Mouse (Mus musculus): ENCODE measurements around the gene Rgs18. TPM values are rescaled to one million over a fixed set of nuclear protein-coding genes. Genes with fewer than 3 reads are reported as not detected.

Rgs18 gene
- polyA plus RNA-seq (2015; fragmentation: Nextera tagmentation; extraction: Ambion mirVana) = 0.29 and 0.35 TPM in 2 replicates

GRCm38 (mm10) chr1:144775331-144775730 is at the start of gene Rgs18:
Gene Rgs18, minus strand, starts transcription at chr1:144775435.
- Histone ChIP-seq H3K27me3 (replicated peaks; ENCODE audit: control insufficient read depth, insufficient read depth, low read length) (no peaks in the 10 kb centered on the region), H3K27ac (ENCODE audit: low read depth, low read length) (no peak within 1 kb of the TSS), H3K9me3 (ENCODE audit: control insufficient read depth, low read length) (no peaks in the 10 kb centered on the region), H3K36me3 (ENCODE audit: control insufficient read depth, insufficient read depth, low read length) (no peaks in the 10 kb centered on the region), H3K9ac (ENCODE audit: low read depth, low read length) (no peak within 1 kb of the TSS), H3K4me2 (ENCODE audit: low read length) (no peak within 1 kb of the TSS), H3K4me1 (ENCODE audit: control insufficient read depth, insufficient read depth, low read depth, low read length) (no peaks in the 10 kb centered on the region), H3K4me3 (ENCODE audit: low read length) (no peak within 1 kb of the TSS)
- no peak for ATAC-seq
- 86% methylated on average over 5 of the region's 5 CpGs for WGBS

DNA sequence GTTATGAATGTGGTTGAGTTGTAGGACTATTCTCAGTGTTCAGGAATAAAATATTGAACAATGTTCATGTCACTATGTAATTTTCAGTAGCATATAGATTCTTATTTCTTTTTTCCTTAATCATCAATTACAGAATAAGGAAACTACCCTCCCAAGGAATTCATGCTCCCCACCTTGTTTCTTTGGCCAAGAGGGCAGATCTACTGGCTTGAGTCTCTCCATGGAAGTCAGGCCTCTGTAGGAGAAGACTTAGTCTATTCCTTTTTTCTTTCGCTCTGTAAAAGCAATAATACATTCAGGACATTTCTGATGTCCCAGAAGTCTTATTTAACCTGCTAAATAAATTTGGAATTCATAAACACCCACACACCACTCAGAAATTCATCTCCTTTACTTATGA is 841 bp downstream of the Rgs18 start:
- 81% methylated on average over 1 of the region's 1 CpGs for WGBS
- H3K27ac ChIP-seq (ENCODE audit: low read depth, low read length) = no peak overlapping the region

DNA sequence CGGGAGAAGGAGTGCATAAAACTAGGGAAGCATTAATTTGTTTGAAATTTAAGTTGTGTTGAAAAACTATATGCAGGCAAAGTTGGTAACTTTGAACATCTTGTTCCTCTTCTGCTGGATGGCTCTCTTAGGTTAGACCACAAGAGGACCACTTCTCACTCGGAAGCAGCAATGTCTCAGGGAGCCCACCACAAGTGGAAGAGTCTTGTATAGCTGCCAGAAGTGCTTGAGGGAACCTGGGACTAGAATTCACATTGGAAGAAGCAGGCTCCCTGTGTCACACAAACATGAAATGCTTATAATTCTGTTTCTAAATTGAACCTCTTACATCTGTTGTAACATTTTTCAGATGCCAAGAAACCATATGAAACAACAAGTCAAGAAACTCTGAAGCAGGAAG is 9.0 kb downstream of the Rgs18 start:
- H3K27me3 ChIP-seq (replicated peaks; ENCODE audit: control insufficient read depth, insufficient read depth, low read length) = no peaks in the 10 kb centered on the region
- no peaks in the 10 kb centered on the region for H3K36me3 ChIP-seq (ENCODE audit: control insufficient read depth, insufficient read depth, low read length)
- no peak for ATAC-seq
- no peak overlapping the region for H3K27ac ChIP-seq (ENCODE audit: low read depth, low read length)
- H3K4me1 ChIP-seq (ENCODE audit: control insufficient read depth, insufficient read depth, low read depth, low read length) = no peaks in the 10 kb centered on the region
- 63% methylated on average over 2 of the region's 2 CpGs for WGBS
- H3K9ac ChIP-seq (ENCODE audit: low read depth, low read length) = no peak overlapping the region
- no peak overlapping the region for H3K4me3 ChIP-seq (ENCODE audit: low read length)
- no peak overlapping the region for H3K4me2 ChIP-seq (ENCODE audit: low read length)
- H3K9me3 ChIP-seq (ENCODE audit: control insufficient read depth, low read length) = no peaks in the 10 kb centered on the region

More for the DNA sequence above, 841 bp downstream of the Rgs18 start:
- Histone ChIP-seq H3K9ac (ENCODE audit: low read depth, low read length) (no peak overlapping the region), H3K27me3 (replicated peaks; ENCODE audit: control insufficient read depth, insufficient read depth, low read length) (no peaks in the 10 kb centered on the region), H3K4me3 (ENCODE audit: low read length) (no peak overlapping the region), H3K9me3 (ENCODE audit: control insufficient read depth, low read length) (no peaks in the 10 kb centered on the region), H3K36me3 (ENCODE audit: control insufficient read depth, insufficient read depth, low read length) (no peaks in the 10 kb centered on the region), H3K4me1 (ENCODE audit: control insufficient read depth, insufficient read depth, low read depth, low read length) (no peaks in the 10 kb centered on the region), H3K4me2 (ENCODE audit: low read length) (no peak overlapping the region)
- no peak for ATAC-seq

- no peak overlapping the region for H3K4me2 ChIP-seq (ENCODE audit: low read length)
- no peaks in the 10 kb centered on the region for H3K4me1 ChIP-seq (ENCODE audit: control insufficient read depth, insufficient read depth, low read depth, low read length)
- H3K27me3 ChIP-seq (replicated peaks; ENCODE audit: control insufficient read depth, insufficient read depth, low read length) = no peaks in the 10 kb centered on the region
- no peak for ATAC-seq
- H3K9me3 ChIP-seq (ENCODE audit: control insufficient read depth, low read length) = no peaks in the 10 kb centered on the region
- no peak overlapping the region for H3K4me3 ChIP-seq (ENCODE audit: low read length)
- no peak overlapping the region for H3K27ac ChIP-seq (ENCODE audit: low read depth, low read length)
- no peak overlapping the region for H3K9ac ChIP-seq (ENCODE audit: low read depth, low read length)
- H3K36me3 ChIP-seq (ENCODE audit: control insufficient read depth, insufficient read depth, low read length) = no peaks in the 10 kb centered on the region
- WGBS = 80% methylated on average over 3 of the region's 3 CpGs
Observed at GRCm38 (mm10) chr1:144760792-144761191, 14.4 kb downstream of the Rgs18 start.

- no peak overlapping the region for H3K9ac ChIP-seq (ENCODE audit: low read depth, low read length)
- no peaks in the 10 kb centered on the region for H3K36me3 ChIP-seq (ENCODE audit: control insufficient read depth, insufficient read depth, low read length)
- no peaks in the 10 kb centered on the region for H3K4me1 ChIP-seq (ENCODE audit: control insufficient read depth, insufficient read depth, low read depth, low read length)
- H3K9me3 ChIP-seq (ENCODE audit: control insufficient read depth, low read length) = no peaks in the 10 kb centered on the region
- ATAC-seq = no peak
- H3K27me3 ChIP-seq (replicated peaks; ENCODE audit: control insufficient read depth, insufficient read depth, low read length) = no peaks in the 10 kb centered on the region
- no peak overlapping the region for H3K4me2 ChIP-seq (ENCODE audit: low read length)
- H3K27ac ChIP-seq (ENCODE audit: low read depth, low read length) = no peak overlapping the region
- 71% methylated on average over 3 of the region's 3 CpGs for WGBS
- H3K4me3 ChIP-seq (ENCODE audit: low read length) = no peak overlapping the region
Observed at GRCm38 (mm10) chr1:144750763-144751162, 24.5 kb downstream of the Rgs18 start.

- Histone ChIP-seq H3K27me3 (replicated peaks; ENCODE audit: control insufficient read depth, insufficient read depth, low read length) (no peaks in the 10 kb centered on the region), H3K4me1 (ENCODE audit: control insufficient read depth, insufficient read depth, low read depth, low read length) (no peaks in the 10 kb centered on the region), H3K9me3 (ENCODE audit: control insufficient read depth, low read length) (no peaks in the 10 kb centered on the region), H3K36me3 (ENCODE audit: control insufficient read depth, insufficient read depth, low read length) (no peaks in the 10 kb centered on the region), H3K27ac (ENCODE audit: low read depth, low read length) (no peak overlapping the region), H3K4me3 (ENCODE audit: low read length) (no peak overlapping the region), H3K4me2 (ENCODE audit: low read length) (no peak overlapping the region), H3K9ac (ENCODE audit: low read depth, low read length) (no peak overlapping the region)
- WGBS = 96% methylated on average over 1 of the region's 1 CpGs
- no peak for ATAC-seq
Observed at GRCm38 (mm10) chr1:144746182-144746581, 29.1 kb downstream of the Rgs18 start.

DNA sequence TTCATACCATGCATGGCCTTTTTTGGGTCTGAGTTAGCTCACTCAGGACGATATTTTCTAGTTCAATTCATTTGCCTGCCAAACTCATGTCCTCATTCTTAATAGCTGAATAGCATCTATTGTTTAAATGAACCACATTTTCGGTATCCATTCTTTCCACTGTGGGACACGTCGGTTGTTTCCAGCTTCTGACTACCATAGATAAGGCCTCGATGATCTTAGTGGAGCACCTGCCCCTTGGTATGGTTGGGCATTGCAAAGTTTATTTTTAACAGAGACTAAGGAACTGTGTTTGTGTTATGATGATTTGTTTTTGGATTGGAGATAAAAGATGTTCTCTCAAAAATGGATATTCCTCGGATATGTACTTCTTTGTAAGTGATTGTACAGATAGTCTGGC is 37.5 kb downstream of the Rgs18 start:
- no peak overlapping the region for H3K4me3 ChIP-seq (ENCODE audit: low read length)
- ATAC-seq = no peak
- no peaks in the 10 kb centered on the region for H3K36me3 ChIP-seq (ENCODE audit: control insufficient read depth, insufficient read depth, low read length)
- no peak overlapping the region for H3K9ac ChIP-seq (ENCODE audit: low read depth, low read length)
- WGBS = 81% methylated on average over 6 of the region's 6 CpGs
- no peaks in the 10 kb centered on the region for H3K27me3 ChIP-seq (replicated peaks; ENCODE audit: control insufficient read depth, insufficient read depth, low read length)
- H3K4me1 ChIP-seq (ENCODE audit: control insufficient read depth, insufficient read depth, low read depth, low read length) = no peaks in the 10 kb centered on the region
- H3K9me3 ChIP-seq (ENCODE audit: control insufficient read depth, low read length) = no peaks in the 10 kb centered on the region
- H3K4me2 ChIP-seq (ENCODE audit: low read length) = no peak overlapping the region
- no peak overlapping the region for H3K27ac ChIP-seq (ENCODE audit: low read depth, low read length)

GRCm38 (mm10) chr1:144720736-144721135 is 54.5 kb downstream of the Rgs18 start:
- no peak for ATAC-seq
- Histone ChIP-seq H3K9me3 (ENCODE audit: control insufficient read depth, low read length) (no peaks in the 10 kb centered on the region), H3K4me2 (ENCODE audit: low read length) (no peak overlapping the region), H3K27me3 (replicated peaks; ENCODE audit: control insufficient read depth, insufficient read depth, low read length) (no peaks in the 10 kb centered on the region), H3K9ac (ENCODE audit: low read depth, low read length) (no peak overlapping the region), H3K36me3 (ENCODE audit: control insufficient read depth, insufficient read depth, low read length) (no peaks in the 10 kb centered on the region), H3K27ac (ENCODE audit: low read depth, low read length) (no peak overlapping the region), H3K4me1 (ENCODE audit: control insufficient read depth, insufficient read depth, low read depth, low read length) (no peaks in the 10 kb centered on the region), H3K4me3 (ENCODE audit: low read length) (no peak overlapping the region)
- 83% methylated on average over 4 of the region's 4 CpGs for WGBS

- Histone ChIP-seq H3K4me3 (ENCODE audit: low read length) (no peak overlapping the region), H3K27me3 (replicated peaks; ENCODE audit: control insufficient read depth, insufficient read depth, low read length) (no peaks in the 10 kb centered on the region), H3K9ac (ENCODE audit: low read depth, low read length) (no peak overlapping the region), H3K9me3 (ENCODE audit: control insufficient read depth, low read length) (no peaks in the 10 kb centered on the region; the same call in 1 of the 2 replicates), H3K4me2 (ENCODE audit: low read length) (no peak overlapping the region), H3K27ac (ENCODE audit: low read depth, low read length) (no peak overlapping the region), H3K4me1 (ENCODE audit: control insufficient read depth, insufficient read depth, low read depth, low read length) (no peaks in the 10 kb centered on the region), H3K36me3 (ENCODE audit: control insufficient read depth, insufficient read depth, low read length) (no peaks in the 10 kb centered on the region)
- no peak for ATAC-seq
- WGBS = 52% methylated on average over 2 of the region's 2 CpGs
Observed at GRCm38 (mm10) chr1:144704373-144704772, 70.9 kb downstream of the Rgs18 start.

Data from hindbrain, embryonic 16.5 days (tissue).